Mouse (Mus musculus) bone marrow macrophage, adult 2 months (primary cell): ENCODE measurements at regions not wholly inside any gene's neighbourhood (a gene's known extent, or its start where the extent isn't known, plus 50 kb on each side); places are given as distances from the start of the nearest gene placed in this dataset.

ENCODE experiments used
- H3K27ac ChIP-seq: 2 replicates; pipeline ENCODE4 v1.5.1; 2012; ENCODE audit warnings: low read depth, low read length; ENCODE audit not compliant: insufficient read depth
- H3K4me1 ChIP-seq: 2 replicates; pipeline ENCODE4 v1.6.1; 2012; ENCODE audit warnings: low read length; ENCODE audit not compliant: control insufficient read depth, insufficient read depth
- H3K4me3 ChIP-seq: 2 replicates; pipeline ENCODE4 v1.5.1; 2012; ENCODE audit warnings: mild to moderate bottlenecking, low read length, moderate library complexity; ENCODE audit not compliant: insufficient read depth
- CTCF ChIP-seq: IDR thresholded peaks from 2 replicates; pipeline ENCODE4 v1.5.1; 2012; ENCODE audit warnings: low read depth, mild to moderate bottlenecking, low read length, moderate library complexity
- POLR2A ChIP-seq: IDR thresholded peaks from 2 replicates; pipeline ENCODE4 v1.6.1; 2012; ENCODE audit warnings: mild to moderate bottlenecking, low read depth, low read length, borderline replicate concordance

GRCm38 (mm10) chr16:5625159-5625558 lies 260.0 kb upstream of the Rbfox1 start:
- H3K4me3 ChIP-seq = no peak overlapping the region
- TF ChIP-seq POLR2A = no peak
- TF ChIP-seq CTCF = no peak
- no peaks in the 10 kb centered on the region for H3K4me1 ChIP-seq
- no peak overlapping the region for H3K27ac ChIP-seq

GRCm38 (mm10) chr16:5620566-5620965 lies 264.6 kb upstream of the Rbfox1 start:
- no peak overlapping the region for H3K4me3 ChIP-seq
- TF ChIP-seq POLR2A (no peak), CTCF (no peak)

GRCm38 (mm10) chr16:5616356-5616755 lies 268.8 kb upstream of the Rbfox1 start:
- TF ChIP-seq CTCF (no peak), POLR2A (no peak)
- H3K4me1 ChIP-seq = no peaks in the 10 kb centered on the region
- H3K27ac ChIP-seq = no peak overlapping the region
- no peak overlapping the region for H3K4me3 ChIP-seq

More at GRCm38 (mm10) chr16:5620566-5620965, 264.6 kb upstream of the Rbfox1 start:
- Histone ChIP-seq H3K4me1 (no peaks in the 10 kb centered on the region), H3K27ac (no peak overlapping the region)

GRCm38 (mm10) chr16:5595359-5595758 lies 289.8 kb upstream of the Rbfox1 start:
- Histone ChIP-seq H3K27ac (no peak overlapping the region), H3K4me1 (no peaks in the 10 kb centered on the region), H3K4me3 (no peak overlapping the region)
- TF ChIP-seq CTCF (no peak), POLR2A (no peak)

GRCm38 (mm10) chr16:5578333-5578732 lies 306.8 kb upstream of the Rbfox1 start:
- TF ChIP-seq POLR2A (no peak), CTCF (no peak)
- H3K4me1 ChIP-seq = no peaks in the 10 kb centered on the region
- no peak overlapping the region for H3K27ac ChIP-seq
- H3K4me3 ChIP-seq = no peak overlapping the region

GRCm38 (mm10) chr16:5572780-5573179 lies 312.4 kb upstream of the Rbfox1 start:
- no peaks in the 10 kb centered on the region for H3K4me1 ChIP-seq
- H3K27ac ChIP-seq = no peak overlapping the region
- no peak overlapping the region for H3K4me3 ChIP-seq
- TF ChIP-seq POLR2A (no peak), CTCF (no peak)

GRCm38 (mm10) chr16:5570619-5571018 lies 314.5 kb upstream of the Rbfox1 start:
- no peaks in the 10 kb centered on the region for H3K4me1 ChIP-seq
- no peak overlapping the region for H3K27ac ChIP-seq
- no peak overlapping the region for H3K4me3 ChIP-seq
- TF ChIP-seq POLR2A = no peak
- no peak for TF ChIP-seq CTCF

- no peaks in the 10 kb centered on the region for H3K4me1 ChIP-seq
- H3K4me3 ChIP-seq = no peak overlapping the region
- no peak for TF ChIP-seq POLR2A
- TF ChIP-seq CTCF = no peak
- H3K27ac ChIP-seq = no peak overlapping the region
These were observed 313.3 kb upstream of the Eef2kmt start for GRCm38 (mm10) chr16:5569101-5569500.

- no peak for TF ChIP-seq POLR2A
- TF ChIP-seq CTCF = no peak
- no peak overlapping the region for H3K4me3 ChIP-seq
- H3K27ac ChIP-seq = no peak overlapping the region
These were observed 293.2 kb upstream of the Eef2kmt start for GRCm38 (mm10) chr16:5549026-5549425.

GRCm38 (mm10) chr16:5548602-5549001 lies 292.8 kb upstream of the Eef2kmt start:
- Histone ChIP-seq H3K4me1 (no peaks in the 10 kb centered on the region), H3K4me3 (no peak overlapping the region), H3K27ac (no peak overlapping the region)
- TF ChIP-seq POLR2A (no peak), CTCF (no peak)

More at GRCm38 (mm10) chr16:5549026-5549425, 293.2 kb upstream of the Eef2kmt start:
- no peaks in the 10 kb centered on the region for H3K4me1 ChIP-seq

- Histone ChIP-seq H3K27ac (no peak overlapping the region), H3K4me3 (no peak overlapping the region), H3K4me1 (no peaks in the 10 kb centered on the region)
- TF ChIP-seq CTCF (no peak), POLR2A (no peak)
These were observed 291.0 kb upstream of the Eef2kmt start for GRCm38 (mm10) chr16:5546808-5547207.

GRCm38 (mm10) chr16:5545801-5546200 lies 290.0 kb upstream of the Eef2kmt start:
- no peaks in the 10 kb centered on the region for H3K4me1 ChIP-seq
- no peak overlapping the region for H3K4me3 ChIP-seq
- no peak overlapping the region for H3K27ac ChIP-seq
- no peak for TF ChIP-seq CTCF
- TF ChIP-seq POLR2A = no peak
